Mouse (Mus musculus) liver, embryonic 15.5 days (tissue): Measurements from ENCODE around the gene Clec2l. TPM values are rescaled to one million over a fixed set of nuclear protein-coding genes. Genes with fewer than 3 reads are reported as not detected.

Source experiments
- ATAC-seq: fragments of 200-750 bp; cut with Nextera tagmentation; 2 replicates; pipeline ENCODE4 v1.8.0; 2017; ENCODE audit warnings: moderate number of reproducible peaks, mild to moderate bottlenecking, moderate library complexity; ENCODE audit not compliant: insufficient read depth
- H3K27ac ChIP-seq: fragments of 300-500 bp; sonication (generic); replicated peaks from 2 replicates; pipeline ENCODE4 v1.5.1; 2015; ENCODE audit warnings: mild to moderate bottlenecking, inconsistent platforms
- H3K27me3 ChIP-seq: fragments of 300-500 bp; sonication (generic); 2 replicates; pipeline ENCODE4 v1.6.1; 2015; ENCODE audit warnings: mild to moderate bottlenecking, inconsistent platforms
- H3K36me3 ChIP-seq: fragments of 300-500 bp; sonication (generic); replicated peaks from 2 replicates; pipeline ENCODE4 v1.6.1; 2015; ENCODE audit warnings: moderate library complexity, mild to moderate bottlenecking, inconsistent platforms
- H3K4me1 ChIP-seq: fragments of 300-500 bp; sonication (generic); replicated peaks from 2 replicates; pipeline ENCODE4 v1.6.1; 2015; ENCODE audit warnings: inconsistent platforms
- H3K4me2 ChIP-seq: fragments of 300-500 bp; sonication (generic); 2 replicates; pipeline ENCODE4 v1.6.1; 2015; ENCODE audit warnings: moderate library complexity, mild to moderate bottlenecking, inconsistent platforms
- H3K4me3 ChIP-seq: fragments of 300-500 bp; sonication (generic); replicated peaks from 2 replicates; pipeline ENCODE4 v1.5.1; 2015; ENCODE audit warnings: mild to moderate bottlenecking, inconsistent platforms
- H3K9ac ChIP-seq: fragments of 300-500 bp; sonication (generic); 2 replicates; pipeline ENCODE4 v1.6.1; 2015; ENCODE audit warnings: moderate library complexity, mild to moderate bottlenecking, inconsistent platforms
- H3K9me3 ChIP-seq: fragments of 300-500 bp; sonication (generic); replicated peaks from 2 replicates; pipeline ENCODE4 v1.6.1; 2016; ENCODE audit warnings: inconsistent platforms
- WGBS: fragments of 180-500 bp; shearing (Covaris S2); methylation state at CpG from one replicate; pipeline ENCODE4 v1.1.7; 2015; ENCODE audit warnings: mixed read lengths; ENCODE audit not compliant: insufficient replicate concordance; 5-methylcytosine and 5-hydroxymethylcytosine counted together
- polyA plus RNA-seq: library from polyadenylated mRNA; unstranded; fragments of >200 nt; fragmentation: Nextera tagmentation; extraction: Ambion mirVana; gene quantifications from 2 replicates; pipeline ENCODE4 v1.2.1, GENCODE M21; 2015

Gene Clec2l
- polyA plus RNA-seq, 1 experiment from 2014 or later: 0.08 TPM

GRCm38 (mm10) chr6:38718625-38719024 lies 55.8 kb downstream of the Clec2l start:
- no peak overlapping the region for H3K4me3 ChIP-seq
- no peak overlapping the region for H3K27ac ChIP-seq
- no peak for ATAC-seq
- WGBS: 92% methylated on average over 7 of the region's 7 CpGs
- no peak overlapping the region for H3K4me2 ChIP-seq
- no peaks in the 10 kb centered on the region for H3K9me3 ChIP-seq
- H3K36me3 ChIP-seq: peaks cover 95% of the 10 kb centered on the region
- H3K27me3 ChIP-seq: no peaks in the 10 kb centered on the region
- H3K9ac ChIP-seq: no peak overlapping the region
- H3K4me1 ChIP-seq: no peaks in the 10 kb centered on the region

- 90% methylated on average over 6 of the region's 6 CpGs for WGBS
- Histone ChIP-seq H3K27me3 (no peaks in the 10 kb centered on the region), H3K4me2 (no peak overlapping the region), H3K9ac (no peak overlapping the region), H3K36me3 (peaks cover 94% of the 10 kb centered on the region), H3K4me3 (no peak overlapping the region), H3K4me1 (no peaks in the 10 kb centered on the region), H3K27ac (no peak overlapping the region), H3K9me3 (no peaks in the 10 kb centered on the region)
- no peak for ATAC-seq
Measured at GRCm38 (mm10) chr6:38719229-38719628, 56.4 kb downstream of the Clec2l start.

DNA sequence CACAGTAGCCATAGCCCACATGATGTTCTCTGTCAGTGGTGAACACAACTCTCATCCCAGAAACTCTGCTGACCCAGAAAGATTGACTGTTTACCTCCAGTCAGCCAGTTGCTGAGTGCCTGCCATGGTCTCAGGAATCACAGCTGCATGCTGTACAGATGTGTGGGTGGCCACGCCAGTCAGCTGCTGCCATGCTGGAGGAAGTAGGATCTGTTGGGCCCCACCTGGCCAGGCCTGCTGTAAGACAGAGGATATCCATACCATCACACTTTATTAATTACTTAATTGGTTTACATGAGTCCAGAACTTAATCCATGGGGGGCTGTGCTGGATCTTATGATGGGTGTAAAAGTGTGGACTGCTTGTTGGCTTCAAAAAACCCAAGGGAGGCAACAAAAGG lies 58.5 kb downstream of the Clec2l start:
- H3K27ac ChIP-seq: no peak overlapping the region
- no peaks in the 10 kb centered on the region for H3K9me3 ChIP-seq
- 80% methylated on average over 1 of the region's 1 CpGs for WGBS
- no peaks in the 10 kb centered on the region for H3K27me3 ChIP-seq
- ATAC-seq: no peak
- H3K4me1 ChIP-seq: no peaks in the 10 kb centered on the region
- peaks cover 87% of the 10 kb centered on the region for H3K36me3 ChIP-seq
- no peak overlapping the region for H3K9ac ChIP-seq
- H3K4me2 ChIP-seq: no peak overlapping the region
- H3K4me3 ChIP-seq: no peak overlapping the region

- Histone ChIP-seq H3K27ac (no peak overlapping the region), H3K4me1 (no peaks in the 10 kb centered on the region), H3K27me3 (no peaks in the 10 kb centered on the region), H3K4me2 (no peak overlapping the region), H3K4me3 (no peak overlapping the region), H3K9me3 (no peaks in the 10 kb centered on the region), H3K36me3 (peaks cover 78% of the 10 kb centered on the region), H3K9ac (no peak overlapping the region)
- no peak for ATAC-seq
- WGBS: 89% methylated on average over 3 of the region's 3 CpGs
Measured at GRCm38 (mm10) chr6:38725515-38725914, 62.6 kb downstream of the Clec2l start.

Other genes starting within 250 kb of the Clec2l start
- 4.1 and 5.1 TPM in 2 replicates for gene Ubn2, start 229.1 kb upstream of the Clec2l start, polyA plus RNA-seq
- 65.8 and 76.7 TPM in 2 replicates for gene Fmc1, start 129.6 kb upstream of the Clec2l start, polyA plus RNA-seq
- 15.7 and 17.3 TPM in 2 replicates for gene Luc7l2, start 111.7 kb upstream of the Clec2l start, polyA plus RNA-seq
- 0.07 and 0.10 TPM in 2 replicates for gene Klrg2, start 25.8 kb upstream of the Clec2l start, polyA plus RNA-seq
- 9.0 and 10.4 TPM in 2 replicates for gene Tbxas1, start 212.3 kb downstream of the Clec2l start, polyA plus RNA-seq
- 18.0 and 23.4 TPM in 2 replicates for gene Hipk2, start 213.1 kb downstream of the Clec2l start, polyA plus RNA-seq